Mouse (Mus musculus) lung, postnatal 0 days (tissue): Measurements from ENCODE around the gene Pea15a.

ENCODE experiments used
- CTCF ChIP-seq: IDR thresholded peaks from 2 replicates; pipeline ENCODE4 v1.5.1; 2016; ENCODE audit warnings: antibody characterized with exemption, mild to moderate bottlenecking
- EP300 ChIP-seq: IDR thresholded peaks from 2 replicates; pipeline ENCODE4 v1.6.1; 2016; ENCODE audit warnings: antibody characterized with exemption, mild to moderate bottlenecking, control low read depth

- TF ChIP-seq EP300 (no peak), CTCF (no peak)
Observed at GRCm38 (mm10) chr1:172228209-172228608, 21.6 kb upstream of the Pea15a start.
